Mouse (Mus musculus) heart, postnatal 0 days (tissue): Measurements from ENCODE around the gene Esrrg.

Experiments
- CTCF ChIP-seq: IDR thresholded peaks from 2 replicates; pipeline ENCODE4 v1.5.1; 2016; ENCODE audit warnings: antibody characterized with exemption, control low read depth, low read depth
- EP300 ChIP-seq: IDR thresholded peaks from 2 replicates; pipeline ENCODE4 v1.6.1; 2016; ENCODE audit warnings: antibody characterized with exemption, low read depth

DNA sequence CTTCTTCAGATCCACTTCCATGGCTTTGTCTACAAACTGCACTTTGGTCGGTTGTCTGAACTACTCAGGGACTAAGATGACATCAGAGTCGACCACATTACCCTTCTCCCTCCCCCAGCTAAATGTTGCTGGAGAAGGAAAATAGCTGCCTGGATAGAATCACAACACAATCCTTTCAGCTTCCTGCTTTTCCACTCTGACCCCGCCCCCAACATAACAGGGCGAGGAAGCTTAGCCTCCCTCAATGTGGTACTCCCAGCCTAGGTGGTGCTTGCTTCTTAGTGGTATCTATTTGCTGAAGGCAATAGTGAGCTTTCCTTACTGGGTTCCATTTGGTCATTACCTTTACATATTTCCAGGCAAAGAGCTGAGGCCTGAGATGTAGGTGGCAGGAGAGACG, 3.3 kb downstream of the Esrrg start:
- no peak for TF ChIP-seq CTCF
- TF ChIP-seq EP300, result no peak
